Mouse (Mus musculus): ENCODE results near the gene Smurf1. TPM values are rescaled to one million over a fixed set of nuclear protein-coding genes. Genes with fewer than 3 reads are reported as not detected.
A peak's percentile ranks its signal among the peaks of the same experiment; 100 is the strongest.

Smurf1 gene
- polyA plus RNA-seq, 1 experiment from 2014 or later = 3.5 TPM

GRCm38 (mm10) chr5:144948002-144948401, 17.6 kb downstream of the Smurf1 start:
- H3K4me2 ChIP-seq (ENCODE audit: low read depth, low read length) = peak overlapping the region; percentile 31
- no peak overlapping the region for H3K4me3 ChIP-seq (ENCODE audit: low read length)
- H3K27me3 ChIP-seq (replicated peaks; ENCODE audit: control insufficient read depth, insufficient read depth, low read length) = no peaks in the 10 kb centered on the region
- no peaks in the 10 kb centered on the region for H3K9me3 ChIP-seq (ENCODE audit: control insufficient read depth, low read length)
- peaks cover 33% of the 10 kb centered on the region for H3K4me1 ChIP-seq (ENCODE audit: control insufficient read depth, insufficient read depth, low read length)
- 67% methylated on average over 1 of the region's 1 CpGs for WGBS
- no peaks in the 10 kb centered on the region for H3K36me3 ChIP-seq (ENCODE audit: control insufficient read depth, insufficient read depth, low read length)
- no peak overlapping the region for H3K9ac ChIP-seq (ENCODE audit: low read depth, low read length)
- no peak for ATAC-seq
- H3K27ac ChIP-seq (ENCODE audit: low read length) = peak overlapping the region; percentile 70

- Histone ChIP-seq H3K27me3 (replicated peaks; ENCODE audit: control insufficient read depth, insufficient read depth, low read length) (no peaks in the 10 kb centered on the region), H3K4me3 (ENCODE audit: low read length) (no peak overlapping the region), H3K9ac (ENCODE audit: low read depth, low read length) (no peak overlapping the region), H3K36me3 (ENCODE audit: control insufficient read depth, insufficient read depth, low read length) (no peaks in the 10 kb centered on the region), H3K27ac (ENCODE audit: low read length) (no peak overlapping the region), H3K4me2 (ENCODE audit: low read depth, low read length) (no peak overlapping the region), H3K9me3 (ENCODE audit: control insufficient read depth, low read length) (no peaks in the 10 kb centered on the region), H3K4me1 (ENCODE audit: control insufficient read depth, insufficient read depth, low read length) (peaks cover 33% of the 10 kb centered on the region)
- 73% methylated on average over 4 of the region's 4 CpGs for WGBS
- ATAC-seq = no peak
These were observed 19.6 kb downstream of the Smurf1 start for GRCm38 (mm10) chr5:144946032-144946431.

- 86% methylated on average over 7 of the region's 7 CpGs for WGBS
- Histone ChIP-seq H3K9me3 (ENCODE audit: control insufficient read depth, low read length) (no peaks in the 10 kb centered on the region), H3K36me3 (ENCODE audit: control insufficient read depth, insufficient read depth, low read length) (no peaks in the 10 kb centered on the region), H3K4me2 (ENCODE audit: low read depth, low read length) (no peak overlapping the region), H3K4me1 (ENCODE audit: control insufficient read depth, insufficient read depth, low read length) (peaks cover 32% of the 10 kb centered on the region), H3K27ac (ENCODE audit: low read length) (no peak overlapping the region), H3K27me3 (replicated peaks; ENCODE audit: control insufficient read depth, insufficient read depth, low read length) (no peaks in the 10 kb centered on the region), H3K4me3 (ENCODE audit: low read length) (no peak overlapping the region), H3K9ac (ENCODE audit: low read depth, low read length) (no peak overlapping the region)
- no peak for ATAC-seq
These were observed 20.7 kb downstream of the Smurf1 start for GRCm38 (mm10) chr5:144944932-144945331.

GRCm38 (mm10) chr5:144944370-144944769, 21.3 kb downstream of the Smurf1 start:
- 63% methylated on average over 4 of the region's 4 CpGs for WGBS
- Histone ChIP-seq H3K27me3 (replicated peaks; ENCODE audit: control insufficient read depth, insufficient read depth, low read length) (no peaks in the 10 kb centered on the region), H3K4me1 (ENCODE audit: control insufficient read depth, insufficient read depth, low read length) (peaks cover 26% of the 10 kb centered on the region), H3K9me3 (ENCODE audit: control insufficient read depth, low read length) (no peaks in the 10 kb centered on the region), H3K36me3 (ENCODE audit: control insufficient read depth, insufficient read depth, low read length) (no peaks in the 10 kb centered on the region), H3K9ac (ENCODE audit: low read depth, low read length) (no peak overlapping the region), H3K4me2 (ENCODE audit: low read depth, low read length) (no peak overlapping the region), H3K27ac (ENCODE audit: low read length) (no peak overlapping the region), H3K4me3 (ENCODE audit: low read length) (no peak overlapping the region)
- ATAC-seq = no peak

GRCm38 (mm10) chr5:144943346-144943745, 22.3 kb downstream of the Smurf1 start:
- WGBS = 62% methylated on average over 6 of the region's 6 CpGs
- no peak overlapping the region for H3K9ac ChIP-seq (ENCODE audit: low read depth, low read length)
- no peaks in the 10 kb centered on the region for H3K36me3 ChIP-seq (ENCODE audit: control insufficient read depth, insufficient read depth, low read length)
- H3K27ac ChIP-seq (ENCODE audit: low read length) = no peak overlapping the region
- H3K27me3 ChIP-seq (replicated peaks; ENCODE audit: control insufficient read depth, insufficient read depth, low read length) = no peaks in the 10 kb centered on the region
- H3K4me2 ChIP-seq (ENCODE audit: low read depth, low read length) = no peak overlapping the region
- ATAC-seq = peak; percentile 60
- H3K4me3 ChIP-seq (ENCODE audit: low read length) = no peak overlapping the region
- H3K4me1 ChIP-seq (ENCODE audit: control insufficient read depth, insufficient read depth, low read length) = peaks cover 16% of the 10 kb centered on the region
- H3K9me3 ChIP-seq (ENCODE audit: control insufficient read depth, low read length) = no peaks in the 10 kb centered on the region

- no peak overlapping the region for H3K4me2 ChIP-seq (ENCODE audit: low read depth, low read length)
- H3K27me3 ChIP-seq (replicated peaks; ENCODE audit: control insufficient read depth, insufficient read depth, low read length) = no peaks in the 10 kb centered on the region
- no peak overlapping the region for H3K27ac ChIP-seq (ENCODE audit: low read length)
- ATAC-seq = no peak
- no peaks in the 10 kb centered on the region for H3K36me3 ChIP-seq (ENCODE audit: control insufficient read depth, insufficient read depth, low read length)
- no peak overlapping the region for H3K4me3 ChIP-seq (ENCODE audit: low read length)
- no peaks in the 10 kb centered on the region for H3K9me3 ChIP-seq (ENCODE audit: control insufficient read depth, low read length)
- peaks cover 11% of the 10 kb centered on the region; the same call in 1 of the 2 replicates for H3K4me1 ChIP-seq (ENCODE audit: control insufficient read depth, insufficient read depth, low read length)
- 82% methylated on average over 9 of the region's 9 CpGs for WGBS
- no peak overlapping the region for H3K9ac ChIP-seq (ENCODE audit: low read depth, low read length)
These were observed 23.2 kb downstream of the Smurf1 start for GRCm38 (mm10) chr5:144942431-144942830.

GRCm38 (mm10) chr5:144940904-144941303, 24.7 kb downstream of the Smurf1 start:
- no peak for ATAC-seq
- H3K27ac ChIP-seq (ENCODE audit: low read length) = no peak overlapping the region
- WGBS = 50% methylated on average over 3 of the region's 3 CpGs
- no peak overlapping the region for H3K4me2 ChIP-seq (ENCODE audit: low read depth, low read length)
- H3K9ac ChIP-seq (ENCODE audit: low read depth, low read length) = no peak overlapping the region
- no peaks in the 10 kb centered on the region for H3K36me3 ChIP-seq (ENCODE audit: control insufficient read depth, insufficient read depth, low read length)
- peaks cover 15% of the 10 kb centered on the region; the same call in 1 of the 2 replicates for H3K4me1 ChIP-seq (ENCODE audit: control insufficient read depth, insufficient read depth, low read length)
- no peaks in the 10 kb centered on the region for H3K9me3 ChIP-seq (ENCODE audit: control insufficient read depth, low read length)
- no peaks in the 10 kb centered on the region for H3K27me3 ChIP-seq (replicated peaks; ENCODE audit: control insufficient read depth, insufficient read depth, low read length)
- H3K4me3 ChIP-seq (ENCODE audit: low read length) = no peak overlapping the region

GRCm38 (mm10) chr5:144937304-144937703, 28.3 kb downstream of the Smurf1 start:
- no peaks in the 10 kb centered on the region for H3K9me3 ChIP-seq (ENCODE audit: control insufficient read depth, low read length)
- no peak overlapping the region for H3K9ac ChIP-seq (ENCODE audit: low read depth, low read length)
- no peak for ATAC-seq
- no peak overlapping the region for H3K27ac ChIP-seq (ENCODE audit: low read length)
- no peak overlapping the region for H3K4me2 ChIP-seq (ENCODE audit: low read depth, low read length)
- no peaks in the 10 kb centered on the region for H3K36me3 ChIP-seq (ENCODE audit: control insufficient read depth, insufficient read depth, low read length)
- WGBS = 83% methylated on average over 2 of the region's 2 CpGs
- no peak overlapping the region for H3K4me3 ChIP-seq (ENCODE audit: low read length)
- H3K4me1 ChIP-seq (ENCODE audit: control insufficient read depth, insufficient read depth, low read length) = peaks cover 20% of the 10 kb centered on the region
- no peaks in the 10 kb centered on the region for H3K27me3 ChIP-seq (replicated peaks; ENCODE audit: control insufficient read depth, insufficient read depth, low read length)

GRCm38 (mm10) chr5:144933486-144933885, 32.2 kb downstream of the Smurf1 start:
- peak; percentile 52 for ATAC-seq
- no peaks in the 10 kb centered on the region for H3K9me3 ChIP-seq (ENCODE audit: control insufficient read depth, low read length)
- no peak overlapping the region for H3K9ac ChIP-seq (ENCODE audit: low read depth, low read length)
- H3K27me3 ChIP-seq (replicated peaks; ENCODE audit: control insufficient read depth, insufficient read depth, low read length) = no peaks in the 10 kb centered on the region
- no peaks in the 10 kb centered on the region for H3K36me3 ChIP-seq (ENCODE audit: control insufficient read depth, insufficient read depth, low read length)
- H3K4me3 ChIP-seq (ENCODE audit: low read length) = no peak overlapping the region
- H3K4me1 ChIP-seq (ENCODE audit: control insufficient read depth, insufficient read depth, low read length) = peaks cover 27% of the 10 kb centered on the region
- H3K27ac ChIP-seq (ENCODE audit: low read length) = no peak overlapping the region
- 56% methylated on average over 4 of the region's 4 CpGs for whole genome bisulfite sequencing
- no peak overlapping the region for H3K4me2 ChIP-seq (ENCODE audit: low read depth, low read length)

- H3K27me3 ChIP-seq (replicated peaks; ENCODE audit: control insufficient read depth, insufficient read depth, low read length) = no peaks in the 10 kb centered on the region
- H3K27ac ChIP-seq (ENCODE audit: low read length) = no peak overlapping the region
- WGBS = 79% methylated on average over 5 of the region's 5 CpGs
- no peaks in the 10 kb centered on the region for H3K36me3 ChIP-seq (ENCODE audit: control insufficient read depth, insufficient read depth, low read length)
- no peak overlapping the region for H3K9ac ChIP-seq (ENCODE audit: low read depth, low read length)
- H3K4me3 ChIP-seq (ENCODE audit: low read length) = no peak overlapping the region
- H3K4me1 ChIP-seq (ENCODE audit: control insufficient read depth, insufficient read depth, low read length) = peaks cover 33% of the 10 kb centered on the region
- no peak for ATAC-seq
- H3K9me3 ChIP-seq (ENCODE audit: control insufficient read depth, low read length) = no peaks in the 10 kb centered on the region
- H3K4me2 ChIP-seq (ENCODE audit: low read depth, low read length) = no peak overlapping the region
These were observed 33.8 kb downstream of the Smurf1 start for GRCm38 (mm10) chr5:144931841-144932240.
